Mouse (Mus musculus): ENCODE measurements at regions not wholly inside any gene's neighbourhood (a gene's known extent, or its start where the extent isn't known, plus 50 kb on each side); places are given as distances from the start of the nearest gene placed in this dataset.

DNA sequence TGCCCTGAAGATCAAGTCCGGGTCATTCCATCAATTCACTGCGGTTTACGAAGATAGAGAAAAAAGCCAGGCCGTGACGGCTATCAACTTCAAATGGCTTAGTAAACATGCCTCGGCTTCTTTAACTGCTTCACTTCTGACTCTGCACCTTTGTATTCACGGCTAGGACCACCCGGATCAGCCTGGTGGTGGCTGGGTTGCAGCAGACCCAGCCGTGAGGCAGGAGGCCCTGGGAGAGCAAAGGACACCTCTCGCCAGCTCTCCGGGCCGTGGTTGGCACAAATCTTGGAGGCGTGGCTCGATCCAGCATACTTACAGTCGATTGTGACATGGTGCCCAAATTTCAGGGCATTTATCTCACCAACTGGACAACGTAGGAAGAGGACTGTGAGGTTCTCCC, 187.5 kb downstream of the Gpat3 start:
- TF ChIP-seq CTCF (IDR thresholded peaks at IDR 0.05; ENCODE audit: insufficient read depth, low read length) (no peak), POLR2A (IDR thresholded peaks at IDR 0.05; ENCODE audit: borderline replicate concordance, extremely low read depth, low read depth, low read length) (no peak)
